Comparison of ENCODE assay signal across 28 mouse cellular contexts in the genomic region with DNA sequence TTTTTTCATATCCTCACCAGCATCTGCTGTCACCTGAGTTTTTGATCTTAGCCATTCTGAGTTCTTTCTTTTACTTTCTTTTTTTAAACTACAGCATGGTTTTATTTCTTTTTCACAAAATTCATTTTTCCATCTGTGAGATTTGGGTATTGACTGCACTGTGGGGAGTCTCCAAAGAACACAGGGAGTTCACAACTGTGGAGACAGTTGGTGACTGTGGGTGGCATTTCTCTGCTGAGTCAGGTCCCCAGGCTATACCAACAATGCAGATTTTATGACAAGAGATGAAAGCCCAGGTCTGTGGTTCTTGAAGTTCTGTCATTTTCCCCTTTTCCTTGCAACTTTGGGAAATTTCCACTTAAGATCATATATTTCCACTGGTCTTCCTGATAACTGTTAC.
DNase-seq lines count a peak whose midpoint lies in the region; ATAC-seq lines count a peak whose summit lies in the region.
"Had no signal": no experiment of that assay in that cellular context is flagged by ENCODE, and none has a peak within 500 bp of the region (broad histone marks: within the 10 kb centered on the region; RNA-seq: fewer than 3 reads in every experiment).

No protein-coding gene starts in this region.

- H3K27ac ChIP-seq in forebrain, embryonic 12.5 days, result no peak overlapping the region
- H3K27ac ChIP-seq in liver, embryonic 11.5 days (ENCODE audit: low read depth, low read length), result no peak overlapping the region
- H3K27ac ChIP-seq: embryonic facial prominence, embryonic 10.5 days; forebrain, embryonic 10.5 days; heart, adult 2 months; heart, embryonic 13.5 days; hindbrain, postnatal 0 days; limb, embryonic 10.5 days; macrophage; neural tube, embryonic 13.5 days had no signal

- peak; percentile 97 for ATAC-seq in frontal cortex, adult (ENCODE audit: low TSS enrichment)
- no peak for ATAC-seq in forebrain, embryonic 12.5 days (ENCODE audit: low FRiP score)
- no peak for ATAC-seq in erythroid progenitor cell, adult 5-6 weeks (replicated peaks; ENCODE audit: low FRiP score, poor library complexity, severe bottlenecking)
- ATAC-seq in liver, embryonic 11.5 days (replicated peaks; ENCODE audit: low FRiP score), result no peak
- ATAC-seq: forebrain, postnatal 0 days; hindbrain, postnatal 0 days; intestine, embryonic 16.5 days; midbrain, embryonic 16.5 days had no signal

- no peaks in the 10 kb centered on the region for H3K9me3 ChIP-seq in forebrain, embryonic 12.5 days
- no peaks in the 10 kb centered on the region for H3K9me3 ChIP-seq in liver, embryonic 11.5 days (ENCODE audit: control insufficient read depth, low read length)
- H3K9me3 ChIP-seq: embryonic facial prominence, embryonic 10.5 days; forebrain, embryonic 10.5 days; heart, embryonic 13.5 days; limb, embryonic 10.5 days; neural tube, embryonic 13.5 days had no signal

- no peak for DNase-seq in frontal cortex, postnatal 25 days (ENCODE audit: low spot score in 2 of 2)
- peak; percentile 26 to 27 for DNase-seq in right cerebral cortex, adult 2 months (ENCODE audit: low spot score in 2 of 2)
- no peak for DNase-seq in right cerebral cortex, postnatal 14 days
- peak; percentile 1 to 2 for DNase-seq in left cerebral cortex, postnatal 14 days (ENCODE audit: low spot score in 2 of 2)
- no peak for DNase-seq in liver, embryonic 11.5 days (ENCODE audit: low spot score)
- DNase-seq: adrenal gland, postnatal 10 days; cerebellum, adult 9-10 months; forebrain, postnatal 0 days; gastrocnemius, postnatal 25 days; heart, adult 2 months; heart, postnatal 14 days; kidney, postnatal 4 days; liver; retina, postnatal 1 day; spleen, adult 18-20 months had no signal

- intact Hi-C loops in left cerebral cortex, postnatal 14 days (cut with DNase I), result no loop called here

- H3K9ac ChIP-seq in forebrain, embryonic 12.5 days, result no peak overlapping the region
- no peak overlapping the region for H3K9ac ChIP-seq in liver, embryonic 11.5 days (ENCODE audit: low read depth, low read length)
- H3K9ac ChIP-seq: forebrain, postnatal 0 days; heart, embryonic 13.5 days; neural tube, embryonic 13.5 days had no signal

- no peaks in the 10 kb centered on the region for H3K27me3 ChIP-seq in forebrain, embryonic 12.5 days
- H3K27me3 ChIP-seq in liver, embryonic 11.5 days (replicated peaks; ENCODE audit: control insufficient read depth, insufficient read depth, low read length), result no peaks in the 10 kb centered on the region
- H3K27me3 ChIP-seq: heart, embryonic 13.5 days; neural tube, embryonic 13.5 days had no signal

- no peak overlapping the region for H3K4me3 ChIP-seq in forebrain, embryonic 12.5 days (replicated peaks)
- no peak overlapping the region for H3K4me3 ChIP-seq in liver, embryonic 11.5 days (ENCODE audit: low read depth, low read length)
- H3K4me3 ChIP-seq: embryonic facial prominence, embryonic 10.5 days; forebrain, embryonic 10.5 days; heart, adult 2 months; heart, embryonic 13.5 days; limb, embryonic 10.5 days; myocyte; neural tube, embryonic 13.5 days had no signal

- no peak overlapping the region for H3K4me2 ChIP-seq in forebrain, embryonic 12.5 days
- H3K4me2 ChIP-seq in liver, embryonic 11.5 days, result no peak overlapping the region
- H3K4me2 ChIP-seq: heart, embryonic 13.5 days; neural tube, embryonic 13.5 days had no signal

- H3K4me1 ChIP-seq in forebrain, embryonic 12.5 days, result no peaks in the 10 kb centered on the region
- H3K4me1 ChIP-seq in liver, embryonic 11.5 days (replicated peaks; ENCODE audit: control insufficient read depth, insufficient read depth, low read length), result no peaks in the 10 kb centered on the region
- H3K4me1 ChIP-seq: embryonic facial prominence, embryonic 10.5 days; forebrain, embryonic 10.5 days; heart, embryonic 13.5 days; limb, embryonic 10.5 days; neural tube, embryonic 13.5 days had no signal

- H3K36me3 ChIP-seq in forebrain, embryonic 12.5 days (replicated peaks), result no peaks in the 10 kb centered on the region
- H3K36me3 ChIP-seq in liver, embryonic 11.5 days (ENCODE audit: control insufficient read depth, insufficient read depth, low read length), result no peaks in the 10 kb centered on the region
- H3K36me3 ChIP-seq: embryonic facial prominence, embryonic 10.5 days; forebrain, embryonic 10.5 days; heart, embryonic 13.5 days; limb, embryonic 10.5 days; neural tube, embryonic 13.5 days had no signal

Comparison
In these comparisons a context has a peak if more than half of its experiments do, and no peak if none do; other contexts are left out.
1. DNase-seq: peak in right cerebral cortex, adult 2 months (2 of 2) and left cerebral cortex, postnatal 14 days (2 of 2); none in frontal cortex, postnatal 25 days (0 of 2), right cerebral cortex, postnatal 14 days (single experiment) and liver, embryonic 11.5 days (single experiment).